8 mouse cellular contexts compared by ENCODE assay signal in genomic region chr4:123139513-123140154, GRCm38 (mm10). TPM values are rescaled to one million over a fixed set of nuclear protein-coding genes. Genes with fewer than 3 reads are reported as not detected.
DNase-seq lines count a peak whose midpoint lies in the region; ATAC-seq lines count a peak whose summit lies in the region.

Gene Ppie (minus strand): TSS chr4:123139951.

- peaks cover 10% of the 10 kb centered on the region; the same call in 1 of the 2 replicates for H3K36me3 ChIP-seq in hindbrain, embryonic 16.5 days (ENCODE audit: control insufficient read depth, insufficient read depth, low read length)

- peak within 1 kb of the TSS; percentile 73 for H3K9ac ChIP-seq in hindbrain, embryonic 16.5 days (ENCODE audit: low read depth, low read length)

- H3K4me2 ChIP-seq in hindbrain, embryonic 16.5 days (ENCODE audit: low read length): peak within 1 kb of the TSS; percentile 84

- peak within 1 kb of the TSS; percentile 74 for H3K4me3 ChIP-seq in hindbrain, embryonic 16.5 days (ENCODE audit: low read length)

- ATAC-seq in hindbrain, embryonic 16.5 days: peak; percentile 98
- peak; percentile 97 for ATAC-seq in megakaryocyte progenitor cell, adult 5-6 weeks (replicated peaks; ENCODE audit: poor library complexity)

- H3K9me3 ChIP-seq in hindbrain, embryonic 16.5 days (ENCODE audit: control insufficient read depth, low read length): no peaks in the 10 kb centered on the region

- DNase-seq in ZHBTc4 (ENCODE audit: low read depth, low spot score): peak; percentile 95
- DNase-seq in cerebellum, postnatal 4 days (ENCODE audit: low spot score in 2 of 2): peak; percentile 40 to 80
- peak; percentile 78 for DNase-seq in gastrocnemius, adult 18-20 months (ENCODE audit: low spot score)
- peak; percentile 46 to 51 for DNase-seq in left cerebral cortex, adult 8-10 months (ENCODE audit: low spot score in 2 of 2)
- peak; percentile 74 for DNase-seq in right cerebral cortex, postnatal 14 days
- peak; percentile 66 to 75 for DNase-seq in urinary bladder, postnatal 36 days (ENCODE audit: low spot score in 2 of 2)

- H3K27ac ChIP-seq in hindbrain, embryonic 16.5 days (ENCODE audit: low read depth, low read length): peak within 1 kb of the TSS; percentile 87

- 1% methylated on average over 33 of the region's 34 CpGs for WGBS in hindbrain, embryonic 16.5 days

- no peaks in the 10 kb centered on the region for H3K27me3 ChIP-seq in hindbrain, embryonic 16.5 days (replicated peaks; ENCODE audit: control insufficient read depth, insufficient read depth, low read length)

- peaks cover 10% of the 10 kb centered on the region for H3K4me1 ChIP-seq in hindbrain, embryonic 16.5 days (ENCODE audit: control insufficient read depth, insufficient read depth, low read depth, low read length)

RNA-seq across cellular contexts. Expression of gene Ppie, which starts in this region (rescaled TPM):
- 10 to 100 TPM; 20.5 to 20.9 TPM for total RNA-seq in gastrocnemius, adult 18-20 months (2021)
- polyA plus RNA-seq in hindbrain, embryonic 16.5 days (2015; fragmentation: Nextera tagmentation; extraction: Ambion mirVana): 53.4 and 54.2 TPM in 2 replicates
- 10 to 100 TPM; 19.4 to 21.0 (median 20.2) TPM for total RNA-seq in left cerebral cortex, adult 8-10 months (2022)
- total RNA-seq in megakaryocyte progenitor cell, adult 5-6 weeks (2015): 38.5 and 52.5 TPM in 2 replicates
- total RNA-seq in megakaryocyte progenitor cell, adult 5-6 weeks (2017): 64.9 and 74.0 TPM in 2 replicates

Comparison
In these comparisons a context has a peak if more than half of its experiments do, and no peak if none do; other contexts are left out.
1. Peak in every context shown above with its lines: DNase-seq, ATAC-seq, H3K4me3 ChIP-seq and H3K27ac ChIP-seq.